In the genomic region with DNA sequence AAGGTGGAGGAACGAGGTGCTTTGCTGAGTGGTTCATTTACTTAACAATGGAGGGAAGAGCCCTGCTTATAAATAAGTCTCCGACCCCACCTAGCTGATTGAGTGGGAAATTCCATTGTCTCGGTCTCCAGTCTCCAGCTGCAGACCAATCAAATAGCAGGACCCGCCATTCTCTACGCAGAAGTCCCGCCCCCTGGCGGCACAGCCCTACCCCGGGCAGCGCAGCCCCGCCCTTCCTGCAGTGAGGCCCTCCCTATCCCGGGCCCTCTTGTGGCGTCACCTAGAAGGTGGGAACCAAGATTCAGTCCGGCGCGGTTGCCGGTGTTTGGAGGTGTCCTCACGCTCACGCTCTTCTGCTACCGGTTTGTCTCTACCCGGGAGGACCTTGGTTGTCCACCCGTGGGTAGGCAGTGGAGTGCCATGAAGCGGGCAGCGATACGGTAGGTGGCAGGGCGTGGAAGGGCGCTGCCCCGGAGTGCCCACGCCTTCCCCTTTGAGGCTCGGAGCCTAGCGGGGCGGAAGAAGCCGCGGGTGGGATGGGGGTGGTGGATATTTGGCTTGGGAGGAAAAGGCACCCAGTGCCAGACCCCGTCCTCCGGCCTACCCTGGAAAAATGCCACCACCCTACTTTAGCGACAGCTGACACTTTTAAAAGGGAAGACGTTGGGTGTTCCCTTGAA, we compare ENCODE assay signal across 8 mouse cellular contexts. TPM values are rescaled to one million over a fixed set of nuclear protein-coding genes. Genes with fewer than 3 reads are reported as not detected.
DNase-seq lines count a peak whose midpoint lies in the region; ATAC-seq and TF ChIP-seq lines count a peak whose summit lies in the region.

A gene (plus strand): TSS at position 209 of the 680 bp plus-strand sequence.

- no peaks in the 10 kb centered on the region for H3K36me3 ChIP-seq in kidney, embryonic 14.5 days (ENCODE audit: control insufficient read depth, insufficient read depth, low read length)
- H3K36me3 ChIP-seq in limb, embryonic 15.5 days = no peaks in the 10 kb centered on the region

- DNase-seq in A20 (ENCODE audit: low read depth, low spot score) = peak; percentile 92
- DNase-seq in heart, adult 9 months (ENCODE audit: low spot score in 2 of 2) = peak; percentile 87 to 93
- DNase-seq in monocyte, adult 2 months (ENCODE audit: low read depth in 1 of 2, low spot score in 2 of 2) = peak; percentile 74 to 80
- peak; percentile 89 for DNase-seq in spleen, postnatal 36 days (ENCODE audit: low spot score in 2 of 2)

- H3K4me1 ChIP-seq in bone marrow macrophage, adult 2 months (ENCODE audit: control insufficient read depth, insufficient read depth, low read length) = no peaks in the 10 kb centered on the region; the same call in 1 of the 2 replicates
- no peaks in the 10 kb centered on the region for H3K4me1 ChIP-seq in embryonic fibroblast, embryonic 13.5 days (ENCODE audit: control insufficient read depth, insufficient read depth, low read length)
- no peaks in the 10 kb centered on the region for H3K4me1 ChIP-seq in kidney, embryonic 14.5 days (ENCODE audit: control insufficient read depth, insufficient read depth, low read length)
- H3K4me1 ChIP-seq in limb, embryonic 15.5 days = no peaks in the 10 kb centered on the region

- ATAC-seq in kidney, embryonic 14.5 days (ENCODE audit: low FRiP score, low TSS enrichment) = peak; percentile 100
- ATAC-seq in limb, embryonic 15.5 days (ENCODE audit: insufficient number of reproducible peaks, low FRiP score, low TSS enrichment, low read depth) = peak; percentile 96

- WGBS in kidney, embryonic 14.5 days = 33% methylated on average over 37 of the region's 37 CpGs
- WGBS in limb, embryonic 15.5 days = 15% methylated on average over 36 of the region's 37 CpGs

- H3K9ac ChIP-seq in kidney, embryonic 14.5 days (ENCODE audit: low read depth, low read length) = peak within 1 kb of the TSS; percentile 58; the same call in 1 of the 2 replicates
- H3K9ac ChIP-seq in limb, embryonic 15.5 days = peak within 1 kb of the TSS; percentile 42; the same call in 1 of the 2 replicates

- no peak for TF ChIP-seq CTCF in bone marrow macrophage, adult 2 months (IDR thresholded peaks at IDR 0.05; ENCODE audit: low read depth, low read length)
- no peak for TF ChIP-seq CTCF in embryonic fibroblast, embryonic 13.5 days (IDR thresholded peaks at IDR 0.05; ENCODE audit: borderline replicate concordance, insufficient read depth, low read length)

- TF ChIP-seq POLR2A in bone marrow macrophage, adult 2 months (IDR thresholded peaks at IDR 0.05; ENCODE audit: borderline replicate concordance, low read depth, low read length) = peak; percentile 81; the same call in 1 of the 2 replicates
- TF ChIP-seq POLR2A in embryonic fibroblast, embryonic 13.5 days (IDR thresholded peaks at IDR 0.05; ENCODE audit: low read depth, low read length) = peak; percentile 99

- H3K27me3 ChIP-seq in kidney, embryonic 14.5 days (ENCODE audit: control insufficient read depth, insufficient read depth, low read length) = no peaks in the 10 kb centered on the region
- H3K27me3 ChIP-seq in limb, embryonic 15.5 days = no peaks in the 10 kb centered on the region

- peak within 1 kb of the TSS; percentile 42 for H3K4me2 ChIP-seq in kidney, embryonic 14.5 days (replicated peaks; ENCODE audit: low read depth, low read length)
- peak within 1 kb of the TSS; percentile 33 for H3K4me2 ChIP-seq in limb, embryonic 15.5 days

- peak within 1 kb of the TSS; percentile 83 for H3K27ac ChIP-seq in bone marrow macrophage, adult 2 months (ENCODE audit: insufficient read depth, low read depth, low read length)
- peak within 1 kb of the TSS; percentile 77 for H3K27ac ChIP-seq in embryonic fibroblast, embryonic 13.5 days (ENCODE audit: insufficient read depth, low read length)
- H3K27ac ChIP-seq in kidney, embryonic 14.5 days (ENCODE audit: low read depth, low read length) = no peak within 1 kb of the TSS
- H3K27ac ChIP-seq in limb, embryonic 15.5 days = peak within 1 kb of the TSS; percentile 86

- peak within 1 kb of the TSS; percentile 100 for H3K4me3 ChIP-seq in bone marrow macrophage, adult 2 months (ENCODE audit: insufficient read depth, low read length)
- H3K4me3 ChIP-seq in embryonic fibroblast, embryonic 13.5 days (ENCODE audit: insufficient read depth, low read length) = peak within 1 kb of the TSS; percentile 65
- peak within 1 kb of the TSS; percentile 48 for H3K4me3 ChIP-seq in kidney, embryonic 14.5 days (ENCODE audit: low read length)
- peak within 1 kb of the TSS; percentile 55 for H3K4me3 ChIP-seq in limb, embryonic 15.5 days

- H3K9me3 ChIP-seq in kidney, embryonic 14.5 days (ENCODE audit: control insufficient read depth, low read length) = no peaks in the 10 kb centered on the region
- H3K9me3 ChIP-seq in limb, embryonic 15.5 days = no peaks in the 10 kb centered on the region

RNA-seq across cellular contexts. Expression of the gene that starts here (rescaled TPM):
- polyA plus RNA-seq in bone marrow macrophage, adult 2 months (2012; ENCODE audit: insufficient read depth, insufficient read length, missing spikeins) = 34.9 and 37.1 TPM in 2 replicates
- polyA plus RNA-seq in embryonic fibroblast, embryonic 13.5 days (2011; ENCODE audit: insufficient read length, low read depth, missing spikeins) = 75.8 and 90.0 TPM in 2 replicates
- 31.8 and 34.8 TPM in 2 replicates for polyA plus RNA-seq in kidney, embryonic 14.5 days (2014; fragmentation: Nextera tagmentation; extraction: Ambion mirVana)
- 58.1 and 61.6 TPM in 2 replicates for polyA plus RNA-seq in limb, embryonic 15.5 days (2015; fragmentation: Nextera tagmentation; extraction: Ambion mirVana)

Comparison
In these comparisons a context has a peak if more than half of its experiments do, and no peak if none do; other contexts are left out.
1. H3K4me3 ChIP-seq: peak in every context shown above with its lines; median percentile 100 in bone marrow macrophage, adult 2 months; 65 in embryonic fibroblast, embryonic 13.5 days; 55 in limb, embryonic 15.5 days; 48 in kidney, embryonic 14.5 days.